Mouse (Mus musculus) kidney, adult 11 months (tissue): Measurements from ENCODE around the gene Kifc1.
"Not testable (repeated sequence)": the region's sequence is repeated elsewhere in the genome, so short reads cannot be mapped to it uniquely, and the experiment has no call there.

ENCODE experiments used
- DNase-seq: peaks from one replicate; pipeline ENCODE4 v3.0.0; 2022

The Kifc1 gene

DNA sequence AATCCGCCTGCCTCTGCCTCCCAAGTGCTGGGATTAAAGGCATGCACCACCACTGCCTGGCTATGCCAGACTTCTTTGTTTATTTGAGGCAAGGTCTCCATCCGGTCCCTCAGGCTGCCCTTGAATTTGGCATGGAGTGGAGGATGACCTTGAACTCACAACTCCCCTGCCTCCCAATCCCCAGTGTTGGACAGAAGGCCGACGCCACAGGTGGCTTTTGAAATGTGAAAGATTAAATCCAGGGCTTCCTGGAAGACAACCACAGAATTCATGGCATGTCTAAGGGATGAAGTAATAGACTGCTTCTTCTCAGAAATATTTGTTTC is 10.5 kb upstream of the Kifc1 start:
- DNase-seq, result no peak

DNA sequence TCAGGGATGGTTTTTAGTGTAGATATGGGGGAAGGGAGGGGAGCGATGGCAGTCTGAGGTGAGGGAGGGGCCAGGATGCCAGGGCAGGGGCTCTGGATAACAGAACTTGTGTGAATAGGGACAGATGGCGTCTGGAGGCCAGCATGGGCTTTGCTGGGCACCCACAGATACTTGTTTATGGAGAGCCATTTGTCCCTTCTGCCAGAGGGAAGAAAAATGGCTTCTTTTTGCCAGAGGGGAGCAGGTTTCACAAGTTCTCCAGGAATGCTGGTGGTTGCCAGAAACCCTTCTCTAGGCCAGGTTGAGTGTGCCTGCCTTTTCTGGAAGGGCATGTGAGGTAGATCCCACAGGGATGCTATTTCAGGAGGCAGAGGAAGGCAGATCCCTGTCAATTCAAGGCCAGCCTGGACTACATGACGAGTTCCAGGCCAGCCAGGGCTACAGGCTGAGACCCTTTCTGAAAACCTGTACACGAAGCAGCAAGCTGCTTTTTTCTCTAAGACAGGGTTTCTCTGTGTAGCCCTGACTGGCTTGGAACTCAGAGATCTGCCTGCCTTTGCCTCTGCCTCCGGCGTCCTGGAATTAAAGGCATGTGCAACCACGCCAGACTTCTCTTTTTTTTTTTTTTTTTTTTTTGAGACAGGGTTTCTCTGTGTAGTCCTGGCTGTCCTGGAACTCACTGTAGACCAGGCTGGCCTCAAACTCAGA is 10.0 kb upstream of the Kifc1 start:
- no peak for DNase-seq

DNA sequence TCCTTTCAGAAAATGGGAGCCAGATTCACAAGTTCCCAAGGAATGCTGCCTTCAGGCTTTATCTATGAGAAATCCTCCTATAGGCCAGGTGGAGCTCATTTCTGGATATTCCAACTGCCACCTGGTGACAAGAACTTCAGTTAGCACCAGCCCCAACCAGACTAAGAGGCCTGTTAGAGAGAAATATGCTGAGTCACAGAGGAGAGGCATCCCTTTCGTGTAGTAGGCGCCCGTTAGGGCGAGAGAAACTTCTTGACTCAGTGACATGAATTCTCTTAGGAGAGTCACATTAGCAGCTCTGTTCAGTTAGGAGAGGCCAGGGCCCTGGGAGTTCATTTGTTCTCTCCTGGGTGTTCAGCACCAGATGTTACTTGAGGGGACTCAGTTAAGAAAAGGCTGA is 9.2 kb upstream of the Kifc1 start:
- DNase-seq, result no peak

DNA sequence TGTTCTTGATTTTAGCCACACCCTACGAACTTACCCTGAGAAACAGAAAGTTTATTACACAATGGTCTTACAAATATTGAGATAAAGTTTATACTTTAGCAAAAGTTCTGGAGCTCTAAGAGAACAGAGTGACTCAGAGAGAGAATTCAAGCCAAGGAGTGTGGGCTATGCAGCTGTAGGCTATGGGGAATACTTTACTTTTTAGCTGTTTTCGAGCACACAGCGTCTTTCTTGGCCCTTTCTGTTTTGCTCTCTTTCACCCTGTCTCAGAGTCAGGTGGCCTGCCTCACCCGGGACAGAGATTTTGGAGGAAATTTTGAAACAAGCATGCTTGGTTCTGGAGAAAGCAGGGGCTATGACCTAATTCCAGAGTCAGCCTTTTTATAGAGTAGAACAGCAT is 7.7 kb upstream of the Kifc1 start:
- not testable (repeated sequence) for DNase-seq

- DNase-seq, result no peak
Observed at GRCm38 (mm10) chr17:33897114-33897794, 6.8 kb upstream of the Kifc1 start.

GRCm38 (mm10) chr17:33893011-33893410 is 2.5 kb upstream of the Kifc1 start:
- not testable (repeated sequence) for DNase-seq

DNA sequence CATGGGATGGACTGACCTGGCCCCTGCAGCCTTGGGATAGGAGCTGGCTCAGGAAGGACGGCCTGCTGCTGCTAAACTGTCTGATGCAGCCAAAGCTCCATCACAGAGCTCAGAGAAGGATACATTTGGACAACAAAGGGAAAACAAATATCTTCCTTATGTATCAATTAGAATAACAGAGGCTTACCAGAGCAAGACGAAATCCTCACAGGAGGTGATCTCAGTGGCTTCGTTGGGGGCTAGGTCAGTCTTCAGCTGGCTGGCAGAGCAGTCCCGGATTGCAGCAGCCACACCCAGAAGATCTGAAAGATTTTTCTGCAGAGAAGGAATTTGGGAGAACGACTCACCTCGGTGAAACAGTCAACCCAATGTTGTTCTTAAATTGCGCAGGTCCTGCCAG is 2.0 kb upstream of the Kifc1 start:
- DNase-seq, result no peak

- DNase-seq, result not testable (repeated sequence)
Observed at GRCm38 (mm10) chr17:33891892-33892291, 1.4 kb upstream of the Kifc1 start.

DNA sequence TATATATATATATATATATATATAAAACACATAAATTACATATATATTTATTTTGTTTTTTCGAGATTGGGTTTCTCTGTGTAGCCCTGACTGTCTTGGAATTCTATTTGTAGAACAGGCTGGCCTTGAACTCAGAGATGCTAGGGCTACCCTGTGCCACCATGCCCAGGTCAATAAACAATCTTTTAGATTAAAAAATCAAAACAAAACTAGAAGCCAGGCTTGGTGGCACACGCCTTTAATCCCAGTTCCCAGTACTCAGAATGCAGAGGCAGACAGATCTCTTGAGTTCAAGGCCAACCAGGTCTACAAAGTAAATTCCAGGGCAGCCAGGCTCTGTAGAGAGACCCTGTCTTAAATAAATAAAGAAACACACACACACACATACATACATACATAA is 896 bp upstream of the Kifc1 start:
- DNase-seq, result no peak

GRCm38 (mm10) chr17:33889941-33890532 is 424 bp downstream of the Kifc1 start:
- DNase-seq, result not testable (repeated sequence)

- not testable (repeated sequence) for DNase-seq
Observed at GRCm38 (mm10) chr17:33888230-33888629, 2.2 kb downstream of the Kifc1 start.

DNA sequence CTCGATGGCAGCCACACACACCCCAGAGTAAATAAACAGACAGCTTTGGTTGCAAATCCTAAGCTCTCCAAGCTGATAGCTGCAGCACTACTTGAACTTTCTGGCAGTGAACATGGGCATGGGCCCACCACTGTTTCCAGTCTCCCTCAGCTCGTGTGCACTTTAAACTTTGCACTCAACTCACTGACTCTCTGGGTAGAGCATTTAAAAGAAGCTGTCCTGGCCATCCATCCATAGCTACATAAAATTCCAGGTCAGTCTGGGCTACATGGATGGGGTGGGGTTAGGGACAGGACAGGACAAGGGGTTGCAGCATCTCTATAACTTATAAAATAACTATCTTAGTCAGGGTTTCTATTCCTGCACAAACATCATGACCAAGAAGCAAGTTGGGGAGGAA is 2.7 kb downstream of the Kifc1 start:
- DNase-seq, result peak; percentile 44

GRCm38 (mm10) chr17:33884320-33884719 is 6.1 kb downstream of the Kifc1 start:
- not testable (repeated sequence) for DNase-seq

- DNase-seq, result not testable (repeated sequence)
Observed at GRCm38 (mm10) chr17:33875797-33876196, 14.7 kb downstream of the Kifc1 start.

- no peak for DNase-seq
Observed at GRCm38 (mm10) chr17:33874411-33874810, 16.1 kb downstream of the Kifc1 start.

DNA sequence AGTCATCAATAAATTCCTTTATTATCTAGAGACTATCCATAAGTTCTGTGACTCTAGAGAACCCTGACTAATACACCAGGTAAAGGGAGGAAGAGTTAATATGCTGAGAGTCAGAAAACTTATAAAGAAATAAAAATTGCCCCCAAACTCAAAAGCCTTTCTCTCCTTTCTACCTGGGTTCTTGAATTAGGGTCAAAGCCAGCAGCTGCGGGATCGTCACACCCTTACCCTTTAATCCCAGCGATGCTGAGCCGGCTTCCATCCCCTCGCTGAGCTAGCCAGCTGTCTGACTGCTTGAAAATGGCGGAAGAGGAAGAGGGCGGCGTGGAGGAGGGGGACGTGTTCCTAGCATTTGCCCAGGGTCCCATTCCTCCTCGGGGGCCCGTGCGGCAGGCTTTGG is 16.9 kb downstream of the Kifc1 start, which contains the start of gene Gm7029:
TSS of gene Gm7029 (plus strand) at position 301 of the 400 bp plus-strand sequence.
- not testable (repeated sequence) for DNase-seq

DNA sequence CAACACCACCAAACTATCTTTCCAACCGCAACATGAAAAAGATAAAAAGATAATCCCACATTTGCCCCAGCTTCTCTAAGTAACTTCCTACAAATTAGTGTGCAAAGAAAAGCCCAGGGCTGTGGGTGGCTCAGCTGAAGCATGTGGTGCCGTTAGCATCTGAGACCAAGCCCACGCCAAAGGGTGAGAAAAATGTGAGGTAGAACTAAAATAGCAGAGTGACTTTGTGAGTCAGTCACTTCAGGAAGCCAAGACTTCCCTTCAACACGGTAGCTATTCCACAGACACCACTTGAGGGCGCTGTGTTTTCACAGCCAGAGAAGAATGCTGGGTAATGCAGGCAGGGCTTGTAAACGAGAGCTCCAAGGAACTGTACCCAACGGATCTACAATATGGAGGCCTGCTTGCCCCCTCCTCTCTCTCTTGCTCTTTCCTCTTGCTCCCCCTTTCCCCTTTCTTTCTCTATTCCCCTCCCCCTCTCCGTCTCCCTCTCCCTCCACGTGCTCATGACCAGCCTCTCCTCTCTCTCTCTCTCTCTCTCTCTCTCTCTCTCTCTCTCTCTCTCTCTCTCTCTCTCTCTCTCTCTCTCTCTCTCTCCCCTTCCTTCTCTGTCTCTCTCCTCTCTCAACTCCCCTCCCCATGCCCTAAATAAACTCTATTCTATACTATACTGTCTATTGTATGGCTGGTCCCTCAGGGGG is 25.0 kb downstream of the Kifc1 start:
- DNase-seq, result peak; percentile 34

GRCm38 (mm10) chr17:33857816-33858215 is 32.6 kb downstream of the Kifc1 start:
- no peak for DNase-seq

DNA sequence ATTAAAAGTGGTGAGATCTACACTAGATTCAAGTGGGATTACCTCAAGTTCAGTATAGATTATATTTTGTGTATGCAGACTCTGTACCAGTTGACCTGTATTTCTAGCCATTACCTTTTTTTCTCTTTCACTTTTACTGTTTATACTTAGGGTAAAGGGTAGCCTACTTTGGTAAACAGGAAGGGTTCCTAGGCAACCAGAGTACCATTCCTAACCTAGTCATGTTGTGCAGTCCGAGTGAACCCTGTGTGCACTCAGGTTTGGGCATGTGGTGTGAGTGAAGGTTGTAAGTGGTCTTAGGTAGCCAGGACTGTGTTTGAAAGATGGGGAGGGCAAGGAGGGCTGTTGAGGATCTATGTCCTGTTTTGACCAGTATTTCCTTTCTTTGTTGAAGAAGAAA is 39.1 kb downstream of the Kifc1 start:
- DNase-seq, result no peak

- DNase-seq, result no peak
Observed at GRCm38 (mm10) chr17:33848139-33848538, 42.3 kb downstream of the Kifc1 start.

DNA sequence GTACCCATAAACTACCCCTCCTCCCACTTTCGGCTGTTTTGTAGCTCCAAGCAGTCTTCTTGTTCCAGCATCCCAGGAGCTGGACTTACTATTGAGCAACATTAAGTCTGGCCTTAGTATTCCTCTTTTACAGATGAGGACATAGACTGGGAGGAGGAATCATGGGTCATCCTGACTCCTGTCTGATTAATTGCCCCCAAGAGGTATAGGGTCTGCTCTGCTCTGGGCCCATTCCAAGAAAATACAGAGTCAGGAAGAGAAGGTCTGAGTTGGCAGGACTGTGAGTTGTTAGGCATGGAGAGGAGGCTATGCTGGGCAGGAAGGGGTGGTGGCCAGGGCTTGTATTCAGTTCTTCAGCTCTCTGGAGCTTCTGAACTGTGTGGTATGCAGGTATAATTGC is 46.3 kb downstream of the Kifc1 start:
- DNase-seq, result no peak

DNA sequence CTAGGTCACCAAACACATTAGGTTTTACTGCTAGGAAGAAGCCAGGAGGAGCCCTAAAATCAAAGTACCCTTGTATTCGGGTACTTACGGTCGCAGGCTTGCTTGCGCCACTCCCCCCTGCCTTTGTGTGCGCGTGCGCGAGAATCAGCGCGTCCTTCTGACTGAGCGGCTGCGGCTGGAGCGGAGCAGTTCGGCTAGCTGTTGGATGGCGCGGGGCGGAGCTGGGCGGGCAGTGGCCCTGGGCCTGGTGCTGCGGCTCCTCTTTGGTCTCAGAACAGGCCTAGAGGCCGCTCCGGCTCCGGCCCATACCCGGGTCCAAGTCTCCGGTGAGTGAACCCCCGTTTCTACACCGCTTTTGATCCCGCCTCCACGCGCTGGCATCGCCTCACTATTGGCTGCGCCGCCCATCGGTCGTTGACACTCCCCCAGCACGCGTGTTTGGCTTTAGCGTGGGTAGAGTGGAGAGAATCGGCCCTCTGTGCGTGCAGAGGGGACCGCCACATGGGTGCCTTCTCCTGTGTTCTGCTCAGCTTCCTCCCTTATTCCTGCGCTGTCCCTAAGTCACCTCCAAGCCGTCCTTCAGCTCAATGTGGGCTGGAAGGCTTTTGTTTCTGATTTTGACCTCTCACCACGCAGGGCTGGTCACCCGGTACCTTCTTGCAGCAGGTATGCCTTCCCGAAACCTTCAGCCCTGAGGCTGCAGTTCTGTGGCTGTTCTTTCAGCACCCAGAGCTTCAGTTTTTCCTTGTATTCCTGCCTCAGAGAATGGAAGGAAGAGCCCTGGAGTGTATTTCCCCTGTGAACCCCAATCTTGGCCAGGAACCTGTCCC is 47.3 kb downstream of the Kifc1 start, which contains the start of gene Cd320:
TSS of gene Cd320 (plus strand) at position 126 of the 830 bp plus-strand sequence.
- DNase-seq, result peak; percentile 93

GRCm38 (mm10) chr17:33829561-33829960 is 60.9 kb downstream of the Kifc1 start:
- no peak for DNase-seq
